Mouse (Mus musculus): ENCODE data around the gene Cyp2c23.

The Cyp2c23 gene

GRCm38 (mm10) chr19:44028972-44029371 lies at the start of gene Cyp2c23:
Gene Cyp2c23 (minus strand): TSS chr19:44029208.
- DNase-seq (ENCODE audit: low spot score in 2 of 2) = no peak

- no peak for DNase-seq (ENCODE audit: low spot score in 2 of 2)
Observed at GRCm38 (mm10) chr19:44077024-44077423, 48.0 kb upstream of the Cyp2c23 start.

- no peak for DNase-seq (ENCODE audit: low spot score in 2 of 2)
Observed at GRCm38 (mm10) chr19:44076457-44076856, 47.4 kb upstream of the Cyp2c23 start.

GRCm38 (mm10) chr19:44074986-44075385 lies 46.0 kb upstream of the Cyp2c23 start:
- no peak for DNase-seq (ENCODE audit: low spot score in 2 of 2)

- no peak for DNase-seq (ENCODE audit: low spot score in 2 of 2)
Observed at GRCm38 (mm10) chr19:44071166-44071565, 42.2 kb upstream of the Cyp2c23 start.

- DNase-seq (ENCODE audit: low spot score in 2 of 2) = no peak
Observed at GRCm38 (mm10) chr19:44069914-44070232, 40.9 kb upstream of the Cyp2c23 start.

- DNase-seq (ENCODE audit: low spot score in 2 of 2) = peak; percentile 90 to 91
Observed at GRCm38 (mm10) chr19:44069121-44069913, 40.3 kb upstream of the Cyp2c23 start, which contains the start of gene Erlin1. Gene Erlin1 (minus strand): TSS chr19:44069785.

GRCm38 (mm10) chr19:44068232-44068631 lies 39.2 kb upstream of the Cyp2c23 start:
- no peak for DNase-seq (ENCODE audit: low spot score in 2 of 2)

GRCm38 (mm10) chr19:44067323-44068049 lies 38.5 kb upstream of the Cyp2c23 start:
- no peak for DNase-seq (ENCODE audit: low spot score in 2 of 2)

GRCm38 (mm10) chr19:44064734-44065133 lies 35.7 kb upstream of the Cyp2c23 start:
- no peak for DNase-seq (ENCODE audit: low spot score in 2 of 2)

GRCm38 (mm10) chr19:44063773-44064172 lies 34.8 kb upstream of the Cyp2c23 start:
- no peak for DNase-seq (ENCODE audit: low spot score in 2 of 2)

- DNase-seq (ENCODE audit: low spot score in 2 of 2) = no peak
Observed at GRCm38 (mm10) chr19:44060226-44060625, 31.2 kb upstream of the Cyp2c23 start.

GRCm38 (mm10) chr19:44055173-44055826 lies 26.3 kb upstream of the Cyp2c23 start:
- DNase-seq (ENCODE audit: low spot score in 2 of 2) = no peak

- no peak for DNase-seq (ENCODE audit: low spot score in 2 of 2)
Observed at GRCm38 (mm10) chr19:44050388-44050787, 21.4 kb upstream of the Cyp2c23 start.

GRCm38 (mm10) chr19:44049282-44049681 lies 20.3 kb upstream of the Cyp2c23 start:
- DNase-seq (ENCODE audit: low spot score in 2 of 2) = no peak

GRCm38 (mm10) chr19:44045847-44046246 lies 16.8 kb upstream of the Cyp2c23 start:
- no peak for DNase-seq (ENCODE audit: low spot score in 2 of 2)

GRCm38 (mm10) chr19:44042121-44042520 lies 13.1 kb upstream of the Cyp2c23 start:
- DNase-seq (ENCODE audit: low spot score in 2 of 2) = no peak

GRCm38 (mm10) chr19:44033396-44033795 lies 4.4 kb upstream of the Cyp2c23 start:
- DNase-seq (ENCODE audit: low spot score in 2 of 2) = no peak

GRCm38 (mm10) chr19:44032046-44032744 lies 3.2 kb upstream of the Cyp2c23 start:
- no peak for DNase-seq (ENCODE audit: low spot score in 2 of 2)

- DNase-seq (ENCODE audit: low spot score in 2 of 2) = no peak
Observed at GRCm38 (mm10) chr19:44030024-44030423, 1.0 kb upstream of the Cyp2c23 start.

GRCm38 (mm10) chr19:44026956-44027530 lies 2.0 kb downstream of the Cyp2c23 start:
- DNase-seq (ENCODE audit: low spot score in 2 of 2) = no peak
